Mouse (Mus musculus) midbrain, embryonic 13.5 days (tissue): ENCODE results near the gene Ttll11. TPM values are rescaled to one million over a fixed set of nuclear protein-coding genes. Genes with fewer than 3 reads are reported as not detected.

Source experiments
- ATAC-seq: fragments of 200-750 bp; cut with Nextera tagmentation; 2 replicates; pipeline ENCODE4 v1.8.0; 2017; ENCODE audit warnings: mild to moderate bottlenecking, moderate TSS enrichment, moderate library complexity
- H3K27ac ChIP-seq: fragments of 300-500 bp; sonication (generic); 2 replicates; pipeline ENCODE4 v1.5.1; 2015; ENCODE audit warnings: inconsistent platforms, mild to moderate bottlenecking, moderate library complexity
- H3K27me3 ChIP-seq: fragments of 300-500 bp; sonication (generic); 2 replicates; pipeline ENCODE4 v1.6.1; 2015; ENCODE audit warnings: mild to moderate bottlenecking, inconsistent platforms
- H3K36me3 ChIP-seq: fragments of 300-500 bp; sonication (generic); 2 replicates; pipeline ENCODE4 v1.6.1; 2015; ENCODE audit warnings: mild to moderate bottlenecking, inconsistent platforms
- H3K4me1 ChIP-seq: fragments of 300-500 bp; sonication (generic); replicated peaks from 2 replicates; pipeline ENCODE4 v1.6.1; 2015; ENCODE audit warnings: inconsistent platforms
- H3K4me2 ChIP-seq: fragments of 300-500 bp; sonication (generic); replicated peaks from 2 replicates; pipeline ENCODE4 v1.6.1; 2015; ENCODE audit warnings: moderate library complexity, mild to moderate bottlenecking, inconsistent platforms
- H3K4me3 ChIP-seq: fragments of 300-500 bp; sonication (generic); replicated peaks from 2 replicates; pipeline ENCODE4 v1.5.1; 2015; ENCODE audit warnings: mild to moderate bottlenecking, inconsistent platforms
- H3K9ac ChIP-seq: fragments of 300-500 bp; sonication (generic); replicated peaks from 2 replicates; pipeline ENCODE4 v1.6.1; 2015; ENCODE audit warnings: mild to moderate bottlenecking, inconsistent platforms
- H3K9me3 ChIP-seq: fragments of 300-500 bp; sonication (generic); 2 replicates; pipeline ENCODE4 v1.6.1; 2016; ENCODE audit warnings: mild to moderate bottlenecking, inconsistent platforms
- WGBS: fragments of 180-500 bp; shearing (Covaris S2); methylation state at CpG from one replicate; pipeline ENCODE4 v1.1.7; 2015; 5-methylcytosine and 5-hydroxymethylcytosine counted together
- polyA plus RNA-seq: library from polyadenylated mRNA; unstranded; fragments of >200 nt; fragmentation: Nextera tagmentation; extraction: Ambion mirVana; gene quantifications from 2 replicates; pipeline ENCODE4 v1.2.1, GENCODE M21; 2015

Ttll11 gene
- polyA plus RNA-seq, 1 experiment from 2014 or later: 4.3 TPM

GRCm38 (mm10) chr2:35720550-35720949 lies 259.2 kb downstream of the Ttll11 start:
- Histone ChIP-seq H3K9me3 (no peaks in the 10 kb centered on the region), H3K27me3 (no peaks in the 10 kb centered on the region), H3K9ac (no peak overlapping the region), H3K4me2 (no peak overlapping the region), H3K27ac (no peak overlapping the region), H3K36me3 (peaks cover 89% of the 10 kb centered on the region), H3K4me3 (no peak overlapping the region), H3K4me1 (no peaks in the 10 kb centered on the region)
- no peak; the same call in 1 of the 2 replicates for ATAC-seq
- WGBS: 92% methylated on average over 13 of the region's 13 CpGs

- no peak for ATAC-seq
- no peak overlapping the region for H3K4me2 ChIP-seq
- 97% methylated on average over 12 of the region's 12 CpGs for WGBS
- H3K9ac ChIP-seq: no peak overlapping the region
- peaks cover 2% of the 10 kb centered on the region; the same call in 1 of the 2 replicates for H3K4me1 ChIP-seq
- H3K27me3 ChIP-seq: no peaks in the 10 kb centered on the region
- H3K9me3 ChIP-seq: no peaks in the 10 kb centered on the region
- peaks cover 92% of the 10 kb centered on the region for H3K36me3 ChIP-seq
- no peak overlapping the region for H3K4me3 ChIP-seq
- no peak overlapping the region for H3K27ac ChIP-seq
Observed at GRCm38 (mm10) chr2:35720104-35720503, 259.6 kb downstream of the Ttll11 start.

GRCm38 (mm10) chr2:35719230-35720005 lies 260.3 kb downstream of the Ttll11 start:
- no peak overlapping the region for H3K4me2 ChIP-seq
- ATAC-seq: no peak
- H3K36me3 ChIP-seq: peaks cover 92% of the 10 kb centered on the region
- no peak overlapping the region for H3K9ac ChIP-seq
- H3K27me3 ChIP-seq: no peaks in the 10 kb centered on the region
- peaks cover 9% of the 10 kb centered on the region; the same call in 1 of the 2 replicates for H3K4me1 ChIP-seq
- 84% methylated on average over 12 of the region's 12 CpGs for WGBS
- H3K27ac ChIP-seq: no peak overlapping the region
- H3K4me3 ChIP-seq: no peak overlapping the region
- no peaks in the 10 kb centered on the region for H3K9me3 ChIP-seq

GRCm38 (mm10) chr2:35718662-35719061 lies 261.1 kb downstream of the Ttll11 start:
- Histone ChIP-seq H3K9ac (no peak overlapping the region), H3K4me3 (no peak overlapping the region), H3K27ac (no peak overlapping the region), H3K36me3 (peaks cover 95% of the 10 kb centered on the region), H3K4me1 (peaks cover 13% of the 10 kb centered on the region; the same call in 1 of the 2 replicates), H3K27me3 (no peaks in the 10 kb centered on the region), H3K4me2 (no peak overlapping the region), H3K9me3 (no peaks in the 10 kb centered on the region)
- 93% methylated on average over 9 of the region's 9 CpGs for WGBS
- no peak for ATAC-seq

- no peaks in the 10 kb centered on the region for H3K27me3 ChIP-seq
- no peak overlapping the region for H3K4me2 ChIP-seq
- H3K4me1 ChIP-seq: peaks cover 13% of the 10 kb centered on the region; the same call in 1 of the 2 replicates
- H3K9me3 ChIP-seq: no peaks in the 10 kb centered on the region
- H3K36me3 ChIP-seq: peaks cover 91% of the 10 kb centered on the region
- H3K9ac ChIP-seq: no peak overlapping the region
- no peak overlapping the region for H3K4me3 ChIP-seq
- no peak overlapping the region for H3K27ac ChIP-seq
- ATAC-seq: no peak
- WGBS: 92% methylated on average over 5 of the region's 5 CpGs
Observed at GRCm38 (mm10) chr2:35718003-35718500, 261.7 kb downstream of the Ttll11 start.

GRCm38 (mm10) chr2:35716175-35716574 lies 263.5 kb downstream of the Ttll11 start:
- no peak overlapping the region for H3K9ac ChIP-seq

GRCm38 (mm10) chr2:35715485-35715884 lies 264.2 kb downstream of the Ttll11 start:
- peaks cover 91% of the 10 kb centered on the region for H3K36me3 ChIP-seq
- peaks cover 13% of the 10 kb centered on the region; the same call in 1 of the 2 replicates for H3K4me1 ChIP-seq
- H3K27me3 ChIP-seq: no peaks in the 10 kb centered on the region
- H3K9me3 ChIP-seq: no peaks in the 10 kb centered on the region
- WGBS: 79% methylated on average over 3 of the region's 3 CpGs
- H3K4me2 ChIP-seq: no peak overlapping the region
- no peak overlapping the region for H3K4me3 ChIP-seq
- no peak for ATAC-seq
- no peak overlapping the region for H3K27ac ChIP-seq
- H3K9ac ChIP-seq: no peak overlapping the region

More at GRCm38 (mm10) chr2:35716175-35716574, 263.5 kb downstream of the Ttll11 start:
- peaks cover 13% of the 10 kb centered on the region; the same call in 1 of the 2 replicates for H3K4me1 ChIP-seq
- H3K27ac ChIP-seq: no peak overlapping the region
- no peak overlapping the region for H3K4me3 ChIP-seq
- no peak overlapping the region for H3K4me2 ChIP-seq
- no peaks in the 10 kb centered on the region for H3K9me3 ChIP-seq
- WGBS: 88% methylated on average over 1 of the region's 1 CpGs
- no peak for ATAC-seq
- no peaks in the 10 kb centered on the region for H3K27me3 ChIP-seq
- peaks cover 91% of the 10 kb centered on the region for H3K36me3 ChIP-seq

GRCm38 (mm10) chr2:35714742-35715167 lies 265.0 kb downstream of the Ttll11 start:
- 60% methylated on average over 8 of the region's 8 CpGs for WGBS
- H3K36me3 ChIP-seq: peaks cover 91% of the 10 kb centered on the region
- peaks cover 13% of the 10 kb centered on the region; the same call in 1 of the 2 replicates for H3K4me1 ChIP-seq
- no peaks in the 10 kb centered on the region for H3K9me3 ChIP-seq
- no peak overlapping the region for H3K4me2 ChIP-seq
- H3K4me3 ChIP-seq: no peak overlapping the region
- 0 out of 2 replicates have a peak overlapping the region, but pooled peaks have one; percentile 7 for H3K27ac ChIP-seq
- H3K9ac ChIP-seq: no peak overlapping the region
- H3K27me3 ChIP-seq: no peaks in the 10 kb centered on the region
- peak; percentile 25; the same call in 1 of the 2 replicates for ATAC-seq

GRCm38 (mm10) chr2:35713460-35713859 lies 266.3 kb downstream of the Ttll11 start:
- no peak overlapping the region for H3K4me2 ChIP-seq
- H3K9me3 ChIP-seq: no peaks in the 10 kb centered on the region
- ATAC-seq: no peak
- WGBS: 96% methylated on average over 7 of the region's 7 CpGs
- H3K27me3 ChIP-seq: no peaks in the 10 kb centered on the region
- no peak overlapping the region for H3K27ac ChIP-seq
- no peak overlapping the region for H3K9ac ChIP-seq
- H3K4me3 ChIP-seq: no peak overlapping the region
- peaks cover 13% of the 10 kb centered on the region; the same call in 1 of the 2 replicates for H3K4me1 ChIP-seq
- peaks cover 91% of the 10 kb centered on the region for H3K36me3 ChIP-seq

- 98% methylated on average over 5 of the region's 5 CpGs for WGBS
- ATAC-seq: no peak
- H3K36me3 ChIP-seq: peaks cover 88% of the 10 kb centered on the region
Observed at GRCm38 (mm10) chr2:35712611-35713010, 267.1 kb downstream of the Ttll11 start.

GRCm38 (mm10) chr2:35703241-35703640 lies 276.5 kb downstream of the Ttll11 start:
- no peak overlapping the region for H3K9ac ChIP-seq
- 92% methylated on average over 3 of the region's 3 CpGs for WGBS
- H3K4me2 ChIP-seq: no peak overlapping the region
- H3K27me3 ChIP-seq: no peaks in the 10 kb centered on the region
- 0 out of 2 replicates have a peak, but pooled peaks cover 4% of the 10 kb centered on the region for H3K36me3 ChIP-seq
- ATAC-seq: no peak
- peaks cover 45% of the 10 kb centered on the region for H3K4me1 ChIP-seq
- H3K27ac ChIP-seq: peak overlapping the region; percentile 65
- no peak overlapping the region for H3K4me3 ChIP-seq
- H3K9me3 ChIP-seq: no peaks in the 10 kb centered on the region

More at GRCm38 (mm10) chr2:35712611-35713010, 267.1 kb downstream of the Ttll11 start:
- H3K9me3 ChIP-seq: no peaks in the 10 kb centered on the region
- no peak overlapping the region for H3K27ac ChIP-seq
- no peak overlapping the region for H3K9ac ChIP-seq
- H3K4me3 ChIP-seq: no peak overlapping the region
- no peak overlapping the region for H3K4me2 ChIP-seq
- no peaks in the 10 kb centered on the region for H3K27me3 ChIP-seq
- peaks cover 13% of the 10 kb centered on the region; the same call in 1 of the 2 replicates for H3K4me1 ChIP-seq

- Histone ChIP-seq H3K27me3 (no peaks in the 10 kb centered on the region), H3K9ac (no peak overlapping the region), H3K4me1 (peaks cover 51% of the 10 kb centered on the region), H3K36me3 (no peaks in the 10 kb centered on the region), H3K9me3 (no peaks in the 10 kb centered on the region), H3K4me2 (no peak overlapping the region), H3K27ac (peak overlapping the region; percentile 65), H3K4me3 (no peak overlapping the region)
- WGBS: 52% methylated on average over 6 of the region's 6 CpGs
- ATAC-seq: peak; percentile 65
Observed at GRCm38 (mm10) chr2:35702608-35703007, 277.1 kb downstream of the Ttll11 start.
